Mouse (Mus musculus) embryo, embryonic 11.5 days (tissue): Measurements from ENCODE around the gene Tenm2.

Experiments used
- DNase-seq: peaks from one replicate; pipeline ENCODE4 v3.0.0-alpha.2; 2012; ENCODE audit warnings: low read depth, low spot score

Gene Tenm2

DNA sequence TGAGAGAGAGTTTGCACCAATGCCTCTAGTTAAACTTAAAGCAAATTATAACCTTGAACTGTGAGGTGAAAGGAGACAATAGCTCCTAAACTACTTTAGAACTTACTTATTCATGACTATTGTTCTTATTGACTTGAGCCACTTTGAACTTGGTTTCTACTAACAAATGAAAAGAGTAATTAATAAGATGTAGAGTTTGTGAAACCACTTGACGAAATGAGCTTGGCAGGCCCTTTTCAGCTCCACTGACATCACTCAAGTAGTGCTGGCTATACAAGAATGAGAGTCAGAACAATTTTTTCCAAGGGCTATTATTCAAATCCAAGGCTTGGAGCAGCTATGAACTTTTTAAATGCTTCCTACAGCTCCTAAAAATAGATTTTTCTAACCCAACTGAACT, 643.3 kb downstream of the Tenm2 start:
- DNase-seq, result no peak

- DNase-seq, result no peak
These were observed 669.6 kb downstream of the Tenm2 start for GRCm38 (mm10) chr11:36566146-36566545.

DNA sequence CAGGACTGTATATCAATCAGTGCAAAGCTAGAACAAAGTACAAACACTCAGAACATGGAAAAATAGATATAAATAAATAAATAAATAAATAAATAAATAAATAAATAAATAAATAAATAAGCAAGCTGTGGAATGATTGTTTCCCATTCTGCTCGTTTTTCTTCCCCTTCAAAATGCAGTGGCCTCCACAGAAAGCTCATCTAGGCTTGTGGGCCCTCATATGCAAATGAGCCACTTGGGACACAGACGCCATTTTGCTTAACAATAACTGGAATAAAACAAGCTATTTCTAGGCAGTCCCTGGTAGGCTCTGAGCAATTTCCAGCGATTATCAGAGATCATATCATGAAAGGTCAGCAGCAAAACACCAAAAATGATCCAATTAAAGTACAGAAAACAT, 672.9 kb downstream of the Tenm2 start:
- DNase-seq, result no peak

- DNase-seq, result no peak
These were observed 674.8 kb downstream of the Tenm2 start for GRCm38 (mm10) chr11:36560785-36561548.

DNA sequence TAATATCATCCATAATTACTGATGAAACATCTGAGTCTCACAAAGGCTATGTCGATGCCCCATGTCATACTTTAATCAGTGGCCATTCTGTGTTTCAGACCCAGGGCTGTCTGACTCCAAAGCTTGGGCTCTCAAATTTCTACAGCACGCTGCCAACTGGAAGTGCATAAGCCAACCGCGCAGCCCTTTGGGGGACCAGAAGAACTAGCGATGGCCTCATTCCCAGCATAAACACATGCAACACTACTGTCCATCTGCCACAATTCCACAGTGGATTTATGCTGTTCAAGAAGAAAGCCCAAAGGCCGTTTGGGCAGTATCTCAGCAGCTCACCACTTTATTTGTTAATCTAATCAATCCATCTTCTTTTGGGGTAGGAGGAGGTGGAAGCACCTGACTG, 678.4 kb downstream of the Tenm2 start:
- no peak for DNase-seq

GRCm38 (mm10) chr11:36553286-36553685, 682.5 kb downstream of the Tenm2 start:
- no peak for DNase-seq

- DNase-seq, result peak; percentile 13
These were observed 685.1 kb downstream of the Tenm2 start for GRCm38 (mm10) chr11:36550649-36551048.

- no peak for DNase-seq
These were observed 686.2 kb downstream of the Tenm2 start for GRCm38 (mm10) chr11:36549398-36550139.

GRCm38 (mm10) chr11:36548139-36548538, 687.6 kb downstream of the Tenm2 start:
- DNase-seq, result no peak

- no peak for DNase-seq
These were observed 697.6 kb downstream of the Tenm2 start for GRCm38 (mm10) chr11:36538144-36538543.

GRCm38 (mm10) chr11:36537573-36538133, 698.1 kb downstream of the Tenm2 start:
- DNase-seq, result no peak

GRCm38 (mm10) chr11:36535591-36535990, 700.2 kb downstream of the Tenm2 start:
- no peak for DNase-seq

DNA sequence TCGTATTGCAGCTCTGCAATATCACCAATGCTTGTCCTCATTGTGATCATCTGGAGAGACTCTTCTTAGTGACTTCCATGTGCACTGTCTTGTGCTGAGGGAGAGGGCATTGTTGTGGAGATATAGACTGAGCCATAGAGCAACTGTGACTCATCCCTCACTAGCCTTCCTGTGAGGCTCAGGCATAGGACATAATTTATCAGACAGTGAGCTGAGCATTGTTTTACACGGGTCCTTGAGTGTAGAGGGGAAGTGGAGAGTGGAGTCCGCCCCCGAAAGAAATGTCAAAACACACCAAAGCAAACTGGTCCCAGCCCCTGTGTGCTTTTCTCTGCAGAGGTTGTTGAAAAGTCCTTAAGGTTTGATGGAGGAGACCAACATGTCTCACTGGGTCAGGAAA, 704.1 kb downstream of the Tenm2 start:
- no peak for DNase-seq

GRCm38 (mm10) chr11:36527509-36527908, 708.3 kb downstream of the Tenm2 start:
- no peak for DNase-seq

GRCm38 (mm10) chr11:36526381-36526780, 709.4 kb downstream of the Tenm2 start:
- DNase-seq, result peak; percentile 45

DNA sequence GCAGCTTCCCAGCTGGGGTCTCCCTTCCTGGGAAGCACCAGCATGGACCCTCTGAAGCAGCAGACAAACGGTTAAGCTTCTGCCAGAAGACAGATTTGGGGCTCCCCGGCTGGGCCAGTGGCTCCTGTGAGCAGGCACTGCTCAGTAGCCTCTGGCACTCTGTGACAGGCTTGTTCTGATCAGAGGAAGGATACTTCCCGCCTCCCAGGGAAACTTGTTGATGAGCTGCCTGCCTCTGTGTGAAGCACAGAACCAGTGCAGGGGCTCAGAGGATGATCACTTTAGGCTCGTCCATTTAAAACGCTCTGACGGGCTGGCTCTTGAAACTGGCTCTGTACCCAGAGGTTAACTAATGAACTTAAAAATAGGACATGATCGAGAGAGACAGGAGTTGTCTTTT, 723.3 kb downstream of the Tenm2 start:
- no peak for DNase-seq

GRCm38 (mm10) chr11:36508312-36508711, 727.5 kb downstream of the Tenm2 start:
- no peak for DNase-seq

DNA sequence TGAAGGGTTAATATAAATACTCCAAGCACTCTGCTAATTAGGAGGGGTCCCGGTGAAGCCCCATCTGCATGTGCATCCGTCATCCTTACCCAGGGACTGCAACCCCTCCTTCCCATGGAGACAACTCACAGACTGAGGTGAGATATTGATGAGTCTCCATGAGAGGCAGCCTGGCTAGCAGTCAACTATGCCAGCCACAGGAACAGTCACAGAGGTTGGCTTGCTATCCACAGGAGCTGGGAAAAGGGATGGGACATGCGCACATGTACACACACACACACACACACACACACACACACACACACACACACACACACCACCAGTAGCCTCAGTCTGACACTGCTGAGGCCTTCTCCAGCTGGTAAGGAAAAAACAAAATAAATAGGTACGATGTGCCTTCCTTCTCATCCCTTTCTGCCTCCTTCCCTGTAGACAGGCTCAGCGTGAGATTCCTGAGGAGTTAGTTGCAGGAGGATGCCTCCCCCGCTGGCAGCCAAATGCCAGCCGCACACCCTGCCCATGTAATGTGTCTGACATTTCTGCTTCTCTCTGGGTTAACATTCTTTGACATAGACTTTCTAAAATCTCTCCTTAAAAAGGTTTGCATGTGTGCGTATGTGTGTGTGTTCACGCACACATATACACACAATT, 740.7 kb downstream of the Tenm2 start:
- no peak for DNase-seq

GRCm38 (mm10) chr11:36492274-36492673, 743.5 kb downstream of the Tenm2 start:
- no peak for DNase-seq

DNA sequence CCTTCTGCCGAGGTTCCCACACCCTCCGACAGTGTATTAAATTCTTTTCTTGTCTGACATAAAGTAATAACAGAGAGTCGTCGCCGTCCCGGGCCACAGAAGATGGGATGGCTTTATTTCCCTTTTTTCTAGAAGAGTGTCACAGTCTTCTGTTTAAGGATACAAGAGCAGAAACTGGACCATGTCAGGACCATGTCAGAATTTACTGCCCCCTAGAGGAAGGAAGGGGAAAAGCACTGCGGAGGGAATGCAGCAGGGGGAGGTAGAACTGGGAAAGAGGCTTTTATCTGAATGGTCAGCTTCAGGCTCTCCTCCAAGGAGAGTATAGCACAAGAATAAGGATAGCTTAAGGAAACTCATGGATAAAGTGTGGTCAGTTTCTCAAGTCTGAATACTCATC, 745.7 kb downstream of the Tenm2 start:
- DNase-seq, result peak; percentile 27

DNA sequence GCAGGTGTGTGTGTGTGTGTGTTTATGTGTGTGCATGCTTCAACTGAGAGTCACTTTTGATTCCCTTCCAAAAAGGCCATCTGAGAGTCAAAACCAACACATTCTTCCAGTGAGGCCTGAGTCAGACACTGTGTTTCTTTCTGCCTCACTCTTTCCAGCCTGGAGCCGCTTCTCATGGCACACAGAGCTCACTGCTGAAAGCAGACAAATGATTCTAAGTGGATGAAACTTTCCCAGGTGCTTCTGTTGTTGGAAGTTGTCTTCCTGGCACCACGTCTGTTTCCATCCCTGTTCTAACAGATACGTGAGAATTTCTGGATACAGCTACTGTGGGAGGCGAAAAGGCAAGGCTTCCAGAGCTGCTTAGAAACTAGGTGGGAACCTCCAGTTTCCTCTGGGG, 747.1 kb downstream of the Tenm2 start:
- no peak for DNase-seq

- DNase-seq, result no peak
These were observed 749.7 kb downstream of the Tenm2 start for GRCm38 (mm10) chr11:36486092-36486491.
